Comparison of ENCODE assay signal across 1 mouse cellular context in the genomic region with DNA sequence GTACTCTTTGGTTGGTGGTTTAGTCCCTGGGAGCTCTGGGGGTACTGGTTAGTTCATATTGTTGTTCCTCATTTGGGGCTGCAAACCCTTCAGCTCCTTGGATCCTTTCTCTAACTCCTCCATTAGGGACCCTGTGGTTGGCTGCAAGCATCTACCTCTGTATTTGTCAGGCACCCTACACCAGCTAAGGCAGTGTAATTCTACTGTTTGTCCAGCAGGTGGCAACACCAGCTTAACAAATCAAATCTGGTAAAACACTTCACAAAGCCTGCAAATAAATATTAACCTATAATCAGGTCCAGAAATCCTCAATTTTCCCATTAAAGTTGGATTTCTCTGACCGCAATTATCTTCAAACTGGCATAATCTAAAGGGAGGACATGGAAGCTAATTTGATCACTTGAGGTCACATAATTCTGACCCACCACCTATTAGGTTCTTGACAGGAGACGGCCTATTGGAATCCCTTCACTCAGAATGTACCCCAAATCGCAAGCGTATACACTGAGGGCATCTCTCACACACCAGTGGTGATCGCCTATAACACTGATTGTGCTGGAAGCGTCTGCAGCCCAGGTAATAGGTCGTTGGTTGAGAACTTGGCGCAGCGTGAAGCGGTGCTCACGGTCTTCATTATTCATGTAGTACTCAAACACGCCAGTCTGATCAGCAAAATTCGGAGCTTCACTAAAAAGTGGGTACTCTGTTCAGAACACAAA.
TF ChIP-seq lines count a peak whose summit lies in the region.

No protein-coding gene starts in this region.

TF ChIP-seq in CH12.LX, 34 proteins besides CTCF, POLR2A, EP300 and RAD21:
- peak; percentile 59 for TF ChIP-seq ZC3H11A (IDR thresholded peaks at IDR 0.05; ENCODE audit: low read depth, low read length)
- no peak for TF ChIP-seq MYC (IDR thresholded peaks at IDR 0.05; ENCODE audit: low read depth, low read length)
- no peak for TF ChIP-seq NRF1 (IDR thresholded peaks at IDR 0.05; ENCODE audit: low read depth, low read length)
- peak; percentile 84 for TF ChIP-seq SMC3 (IDR thresholded peaks at IDR 0.05; ENCODE audit: low read depth, low read length)
- no peak for TF ChIP-seq POLR2AphosphoS2 (IDR thresholded peaks at IDR 0.05; ENCODE audit: low read depth, low read length)
- no peak for TF ChIP-seq MEF2A (IDR thresholded peaks at IDR 0.05; ENCODE audit: borderline replicate concordance, low read depth, low read length)
- TF ChIP-seq MXI1 (IDR thresholded peaks at IDR 0.05; ENCODE audit: low read depth, low read length) = no peak
TF ChIP-seq in CH12.LX: peak in this region for 2.
